Mouse (Mus musculus): Measurements from ENCODE around the gene Tcaf1.

Tcaf1 gene

GRCm38 (mm10) chr6:42709291-42710211 lies at the start of gene Tcaf1:
Gene Tcaf1 (minus strand): TSS chr6:42710088.
- peak; percentile 82 to 90 for DNase-seq

GRCm38 (mm10) chr6:42756104-42756503 lies 46.2 kb upstream of the Tcaf1 start, which contains the start of gene Olfr38:
Gene Olfr38 (plus strand): TSS chr6:42756404.
- DNase-seq, result no peak

GRCm38 (mm10) chr6:42747846-42748245 lies 38.0 kb upstream of the Tcaf1 start:
- no peak for DNase-seq

GRCm38 (mm10) chr6:42742303-42742702 lies 32.4 kb upstream of the Tcaf1 start:
- no peak for DNase-seq

GRCm38 (mm10) chr6:42739071-42739470 lies 29.2 kb upstream of the Tcaf1 start, which contains the start of gene Olfr453:
Gene Olfr453 (plus strand): TSS chr6:42739371.
- no peak for DNase-seq

- no peak for DNase-seq
Measured at GRCm38 (mm10) chr6:42717973-42718372, 8.1 kb upstream of the Tcaf1 start.

- DNase-seq, result no peak
Measured at GRCm38 (mm10) chr6:42714668-42715067, 4.8 kb upstream of the Tcaf1 start.

- DNase-seq, result peak; percentile 85 to 89
Measured at GRCm38 (mm10) chr6:42692517-42693190, 17.2 kb downstream of the Tcaf1 start.

- peak; percentile 86 to 88 for DNase-seq
Measured at GRCm38 (mm10) chr6:42692154-42692516, 17.8 kb downstream of the Tcaf1 start.

- no peak for DNase-seq
Measured at GRCm38 (mm10) chr6:42689761-42690160, 20.1 kb downstream of the Tcaf1 start.

- DNase-seq, result no peak
Measured at GRCm38 (mm10) chr6:42687907-42688306, 22.0 kb downstream of the Tcaf1 start.

GRCm38 (mm10) chr6:42680077-42680476 lies 29.8 kb downstream of the Tcaf1 start:
- no peak for DNase-seq

GRCm38 (mm10) chr6:42676011-42676410 lies 33.9 kb downstream of the Tcaf1 start:
- no peak for DNase-seq

GRCm38 (mm10) chr6:42671767-42672166 lies 38.1 kb downstream of the Tcaf1 start:
- no peak for DNase-seq

- no peak for DNase-seq
Measured at GRCm38 (mm10) chr6:42667722-42668121, 42.2 kb downstream of the Tcaf1 start.

GRCm38 (mm10) chr6:42661739-42662138 lies 48.1 kb downstream of the Tcaf1 start:
- DNase-seq, result no peak

- DNase-seq, result peak; percentile 91 to 94
Measured at GRCm38 (mm10) chr6:42644912-42645549, 64.9 kb downstream of the Tcaf1 start, which contains the start of gene Tcaf2. Gene Tcaf2 (minus strand): TSS chr6:42645254.

- no peak for DNase-seq
Measured at GRCm38 (mm10) chr6:42634393-42634792, 75.5 kb downstream of the Tcaf1 start.

GRCm38 (mm10) chr6:42631395-42631794 lies 78.5 kb downstream of the Tcaf1 start:
- no peak for DNase-seq

All from lung, postnatal 4 days (tissue).